Mouse (Mus musculus): ENCODE measurements around the gene Mars.
"Not testable (repeated sequence)": the region's sequence is repeated elsewhere in the genome, so short reads cannot be mapped to it uniquely, and the experiment has no call there.

The Mars gene

GRCm38 (mm10) chr10:127335271-127335670 is 23.7 kb upstream of the Mars start:
- no peak for DNase-seq

- no peak for DNase-seq
Observed at GRCm38 (mm10) chr10:127333152-127333551, 21.6 kb upstream of the Mars start.

- DNase-seq: no peak
Observed at GRCm38 (mm10) chr10:127332211-127332874, 20.8 kb upstream of the Mars start.

- DNase-seq: no peak
Observed at GRCm38 (mm10) chr10:127330212-127330611, 18.6 kb upstream of the Mars start.

DNA sequence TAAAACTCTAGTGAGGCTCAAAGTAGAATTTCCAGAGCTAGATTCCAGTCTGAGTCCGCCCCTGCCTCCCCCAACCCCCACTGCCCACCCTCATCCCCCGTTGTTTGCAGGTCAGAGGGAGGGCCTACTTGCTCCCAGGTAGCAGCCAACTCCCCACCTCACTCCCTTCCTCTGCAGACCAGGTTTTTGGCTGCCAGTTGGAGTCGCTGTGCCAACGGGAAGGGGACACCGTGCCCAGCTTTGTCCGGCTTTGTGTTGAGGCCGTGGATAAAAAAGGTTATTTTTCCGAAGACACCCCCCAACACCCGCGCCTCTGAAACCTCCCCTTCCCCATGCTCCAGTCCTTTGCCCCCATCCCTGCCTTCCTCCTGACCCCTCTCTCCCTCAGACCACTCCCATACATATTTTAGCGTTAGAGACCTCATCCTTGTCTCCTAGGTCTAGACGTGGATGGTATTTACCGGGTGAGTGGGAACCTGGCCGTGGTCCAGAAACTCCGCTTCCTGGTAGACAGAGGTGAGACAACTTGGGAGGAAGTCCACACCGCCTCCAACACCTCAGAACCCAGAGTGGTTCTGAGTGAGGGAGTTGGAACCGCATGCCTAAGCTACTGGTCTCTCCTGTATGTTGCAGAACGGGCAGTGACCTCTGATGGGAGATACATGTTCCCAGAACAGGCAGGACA is 16.0 kb upstream of the Mars start:
- no peak for DNase-seq

GRCm38 (mm10) chr10:127326828-127327227 is 15.2 kb upstream of the Mars start:
- no peak for DNase-seq

DNA sequence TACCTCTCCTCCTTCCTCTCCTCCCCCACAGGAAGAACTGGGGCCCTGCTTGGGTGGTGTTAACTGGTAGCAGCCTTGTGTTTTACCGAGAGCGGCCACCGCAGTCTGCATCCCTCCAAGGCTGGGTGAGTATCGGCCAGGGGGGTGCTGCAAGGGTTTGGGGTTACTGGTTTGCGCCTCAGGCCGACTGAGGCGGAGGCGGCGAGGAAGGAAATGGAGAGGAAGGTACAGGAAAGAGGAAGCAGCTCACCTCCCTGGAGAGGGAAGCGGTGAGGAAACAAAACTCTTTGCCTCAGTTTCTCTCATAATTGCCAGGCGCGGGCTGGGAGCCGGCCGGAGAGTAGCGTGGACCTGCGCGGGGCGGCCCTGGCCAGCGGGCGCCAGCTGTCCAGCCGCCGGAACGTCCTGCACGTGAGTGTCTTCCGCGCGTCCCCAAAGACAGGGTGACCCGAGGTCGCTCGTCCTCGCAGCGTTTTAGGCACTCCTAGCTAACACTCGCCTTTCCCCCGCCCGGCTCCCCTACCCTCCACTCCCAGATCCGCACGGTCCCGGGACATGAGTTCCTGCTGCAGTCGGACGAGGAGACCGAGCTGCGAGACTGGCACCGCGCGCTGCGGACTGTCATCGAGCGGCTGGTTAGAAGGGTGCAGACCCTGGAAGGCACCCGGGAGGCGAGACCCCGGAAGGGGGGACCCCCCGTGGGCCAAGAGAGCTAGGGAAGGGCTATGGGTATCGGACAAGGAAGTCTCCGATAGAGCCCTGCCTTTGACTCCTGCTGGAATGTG is 14.6 kb upstream of the Mars start:
- no peak for DNase-seq

GRCm38 (mm10) chr10:127325454-127326016 is 13.9 kb upstream of the Mars start:
- DNase-seq: no peak

- DNase-seq: no peak
Observed at GRCm38 (mm10) chr10:127324495-127324894, 12.9 kb upstream of the Mars start.

- no peak for DNase-seq
Observed at GRCm38 (mm10) chr10:127323131-127323855, 11.7 kb upstream of the Mars start.

GRCm38 (mm10) chr10:127322669-127323068 is 11.1 kb upstream of the Mars start:
- DNase-seq: no peak

GRCm38 (mm10) chr10:127322178-127322577 is 10.6 kb upstream of the Mars start:
- DNase-seq: no peak

- DNase-seq: no peak
Observed at GRCm38 (mm10) chr10:127321621-127322020, 10.0 kb upstream of the Mars start, which contains the start of gene Arhgap9. Arhgap9 (plus strand) TSS chr10:127321964.

DNA sequence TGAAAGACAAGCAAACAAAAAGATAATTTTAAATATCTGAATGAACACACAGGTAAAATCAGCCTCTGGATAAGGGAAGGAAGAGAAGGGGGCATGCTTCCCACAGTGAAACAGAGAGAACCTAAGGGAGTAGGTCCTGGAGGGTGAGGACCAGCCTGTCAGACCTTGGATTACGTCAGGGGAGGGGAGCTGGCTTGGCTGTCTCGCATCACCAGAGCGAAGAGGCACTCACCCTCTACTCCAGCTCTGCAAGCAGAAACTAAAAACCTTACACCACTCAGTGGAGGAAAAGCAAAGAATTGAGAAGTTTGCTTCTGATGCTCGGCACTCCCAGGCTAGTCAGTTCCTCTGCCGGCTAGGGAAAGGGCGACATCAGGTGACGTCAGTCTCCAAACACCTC is 8.4 kb upstream of the Mars start:
- DNase-seq: no peak

DNA sequence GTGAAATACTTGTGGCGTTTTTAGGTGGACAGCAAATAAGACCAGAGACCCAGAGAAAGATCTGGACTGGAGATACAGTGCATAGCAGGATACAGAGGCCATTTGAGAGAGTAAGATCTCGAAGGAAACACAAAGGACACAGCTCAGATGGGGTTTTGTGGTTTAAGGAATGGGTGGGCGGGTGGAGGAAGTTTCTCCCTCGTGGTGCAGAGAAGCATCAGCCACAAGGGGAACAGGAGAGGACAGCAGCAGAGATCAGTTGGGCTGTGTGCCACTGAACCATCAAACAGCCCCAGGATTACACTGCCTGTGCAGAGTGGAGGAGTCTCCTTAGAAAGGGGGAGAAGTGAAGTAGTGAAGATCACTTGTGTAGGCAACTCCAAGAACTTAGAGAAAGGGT is 6.4 kb upstream of the Mars start:
- no peak for DNase-seq

GRCm38 (mm10) chr10:127317277-127317676 is 5.7 kb upstream of the Mars start:
- no peak for DNase-seq

- not testable (repeated sequence) for DNase-seq
Observed at GRCm38 (mm10) chr10:127314950-127315349, 3.4 kb upstream of the Mars start.

DNA sequence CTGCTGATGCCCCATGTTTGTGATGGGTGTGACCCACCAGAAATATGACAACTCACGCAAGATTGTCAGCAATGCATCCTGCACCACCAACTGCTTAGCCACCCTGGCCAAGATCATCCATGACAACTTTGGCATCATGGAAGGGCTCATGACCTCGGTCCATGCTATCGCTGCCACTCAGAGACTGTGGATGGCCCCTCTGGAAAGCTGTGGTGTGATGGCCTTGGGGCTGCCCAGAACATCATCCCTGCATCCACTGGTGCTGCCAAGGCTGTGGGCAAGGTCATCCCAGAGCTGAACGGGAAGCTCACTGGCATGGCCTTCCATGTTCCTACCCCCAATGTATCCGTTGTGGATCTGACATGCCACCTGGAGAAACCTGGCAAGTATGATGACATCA is 1.9 kb upstream of the Mars start:
- DNase-seq: not testable (repeated sequence)

- no peak for DNase-seq
Observed at GRCm38 (mm10) chr10:127312858-127313257, 1.3 kb upstream of the Mars start.

GRCm38 (mm10) chr10:127312356-127312676 is 730 bp upstream of the Mars start:
- DNase-seq: peak; percentile 64

DNA sequence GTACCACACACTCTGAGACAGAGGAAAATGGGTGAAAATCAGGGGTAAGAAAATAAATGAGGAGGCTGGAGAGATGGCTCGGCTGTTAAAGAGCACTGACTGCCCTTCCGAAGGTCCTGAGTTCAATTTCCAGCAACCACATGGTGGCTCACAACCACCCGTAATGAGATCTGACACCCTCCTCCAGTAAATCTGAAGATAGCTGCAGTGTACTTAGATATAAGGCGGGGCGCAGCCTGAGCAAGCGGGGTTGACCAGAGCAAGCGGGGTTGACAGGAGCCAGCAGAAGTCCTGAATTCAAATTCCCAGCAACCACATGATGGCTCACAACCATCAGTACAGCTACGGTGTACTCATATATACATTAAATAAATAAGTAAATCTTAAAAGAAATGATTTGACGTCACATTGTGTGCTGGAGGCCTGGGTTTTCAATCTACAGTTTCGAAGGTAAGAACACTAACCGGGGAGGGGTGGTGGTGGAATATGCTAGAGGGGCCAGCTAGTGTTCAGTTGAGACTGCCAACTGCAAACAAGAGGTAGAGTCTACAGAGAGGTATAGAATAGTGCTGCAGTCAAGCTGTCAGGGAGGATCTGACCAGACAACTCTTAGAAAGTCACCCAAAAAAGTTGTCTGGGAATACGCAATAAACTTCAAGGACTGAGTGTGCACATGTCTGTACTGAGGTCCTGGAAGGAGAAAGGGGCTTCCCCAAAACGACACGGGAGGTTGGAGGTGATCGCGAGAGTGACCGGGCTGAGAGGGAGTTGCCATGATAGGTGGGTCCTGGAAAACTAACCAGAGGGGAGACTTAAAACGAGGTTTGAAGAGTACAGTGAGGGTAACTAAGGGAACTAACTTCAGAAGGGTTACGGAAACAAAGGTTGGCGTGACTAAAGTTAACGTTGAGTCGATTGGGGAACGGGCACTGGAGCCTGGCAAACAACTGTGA is 787 bp downstream of the Mars start:
- no peak for DNase-seq

- not testable (repeated sequence) for DNase-seq
Observed at GRCm38 (mm10) chr10:127309167-127309566, 2.4 kb downstream of the Mars start.

Measured in right cerebral cortex, postnatal 25 days (tissue).